Mouse (Mus musculus) neural tube, embryonic 14.5 days (tissue): ENCODE measurements at regions not wholly inside any gene's neighbourhood (a gene's known extent, or its start where the extent isn't known, plus 50 kb on each side); places are given as distances from the start of the nearest gene placed in this dataset.

Experiments used
- ATAC-seq: fragments of 200-750 bp; cut with Nextera tagmentation; 2 replicates; pipeline ENCODE4 v1.8.0; 2017; ENCODE audit warnings: low read depth, mild to moderate bottlenecking, moderate TSS enrichment, moderate library complexity
- H3K27ac ChIP-seq: fragments of 300-500 bp; sonication (generic); 2 replicates; pipeline ENCODE4 v1.5.1; 2014; ENCODE audit warnings: low read depth, mild to moderate bottlenecking, control low read depth, low read length, moderate library complexity, mixed read lengths
- H3K27me3 ChIP-seq: fragments of 300-500 bp; sonication (generic); 2 replicates; pipeline ENCODE4 v1.6.1; 2014; ENCODE audit warnings: low read length; ENCODE audit not compliant: control insufficient read depth, insufficient read depth
- H3K36me3 ChIP-seq: fragments of 300-500 bp; sonication (generic); 2 replicates; pipeline ENCODE4 v1.6.1; 2014; ENCODE audit warnings: low read length, mixed read lengths; ENCODE audit not compliant: control insufficient read depth, insufficient read depth
- H3K4me1 ChIP-seq: fragments of 300-500 bp; sonication (generic); 2 replicates; pipeline ENCODE4 v1.6.1; 2014; ENCODE audit warnings: low read length; ENCODE audit not compliant: control insufficient read depth, insufficient read depth
- H3K4me2 ChIP-seq: fragments of 300-500 bp; sonication (generic); 2 replicates; pipeline ENCODE4 v1.6.1; 2014; ENCODE audit warnings: mild to moderate bottlenecking, low read depth, low read length, control low read depth
- H3K4me3 ChIP-seq: fragments of 300-500 bp; sonication (generic); 2 replicates; pipeline ENCODE4 v1.5.1; 2014; ENCODE audit warnings: low read depth, low read length, control low read depth, mixed read lengths
- H3K9ac ChIP-seq: fragments of 300-500 bp; sonication (generic); replicated peaks from 2 replicates; pipeline ENCODE4 v1.6.1; 2014; ENCODE audit warnings: low read depth, mild to moderate bottlenecking, control low read depth, low read length, mixed read lengths
- H3K9me3 ChIP-seq: fragments of 300-500 bp; sonication (generic); 2 replicates; pipeline ENCODE4 v1.6.1; 2016; ENCODE audit warnings: low read length; ENCODE audit not compliant: control insufficient read depth
- WGBS: fragments of 180-500 bp; shearing (Covaris S2); extraction: QIAGEN DNeasy Blood & Tissue Kit; methylation state at CpG from one replicate; pipeline ENCODE4 v1.1.7; 2014; 5-methylcytosine and 5-hydroxymethylcytosine counted together

DNA sequence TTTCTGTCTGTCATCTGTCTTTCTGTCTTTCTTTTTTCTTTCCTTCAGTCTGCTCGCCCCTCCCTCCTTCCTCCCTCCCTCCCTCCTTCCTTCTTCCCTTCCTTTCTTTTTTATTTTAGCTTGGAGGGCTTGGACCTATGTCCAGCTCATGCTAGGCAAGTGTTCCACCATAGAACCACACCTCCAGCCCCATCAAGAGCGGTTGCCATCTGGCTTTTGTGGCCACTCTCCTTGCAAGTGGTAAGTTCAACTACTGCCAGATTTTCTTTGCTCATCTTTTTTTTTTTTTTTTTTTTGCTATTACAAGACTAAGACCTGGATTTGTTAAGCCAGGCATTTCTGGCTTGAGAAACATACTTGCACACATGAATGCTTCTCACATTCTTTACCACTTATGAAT lies 231.7 kb downstream of the Btg1 start:
- H3K9ac ChIP-seq: no peak overlapping the region
- no peak overlapping the region for H3K4me3 ChIP-seq
- WGBS: 82% methylated on average over 2 of the region's 2 CpGs
- no peaks in the 10 kb centered on the region for H3K4me1 ChIP-seq
- no peak overlapping the region for H3K27ac ChIP-seq
- no peaks in the 10 kb centered on the region for H3K27me3 ChIP-seq
- no peaks in the 10 kb centered on the region for H3K9me3 ChIP-seq
- ATAC-seq: no peak
- H3K36me3 ChIP-seq: no peaks in the 10 kb centered on the region
- H3K4me2 ChIP-seq: no peak overlapping the region

GRCm38 (mm10) chr10:96860366-96860765 lies 243.6 kb downstream of the Btg1 start:
- no peaks in the 10 kb centered on the region for H3K4me1 ChIP-seq
- no peak for ATAC-seq
- no peak overlapping the region for H3K4me3 ChIP-seq
- WGBS: 83% methylated on average over 2 of the region's 2 CpGs
- H3K27me3 ChIP-seq: no peaks in the 10 kb centered on the region
- no peaks in the 10 kb centered on the region for H3K36me3 ChIP-seq
- H3K27ac ChIP-seq: no peak overlapping the region
- H3K9ac ChIP-seq: no peak overlapping the region
- no peak overlapping the region for H3K4me2 ChIP-seq
- no peaks in the 10 kb centered on the region for H3K9me3 ChIP-seq

GRCm38 (mm10) chr10:96863230-96863629 lies 246.4 kb downstream of the Btg1 start:
- Histone ChIP-seq H3K36me3 (no peaks in the 10 kb centered on the region), H3K4me2 (no peak overlapping the region), H3K9me3 (no peaks in the 10 kb centered on the region), H3K27ac (no peak overlapping the region), H3K27me3 (no peaks in the 10 kb centered on the region), H3K9ac (no peak overlapping the region), H3K4me3 (no peak overlapping the region), H3K4me1 (no peaks in the 10 kb centered on the region)
- WGBS: 59% methylated on average over 8 of the region's 8 CpGs
- ATAC-seq: no peak

DNA sequence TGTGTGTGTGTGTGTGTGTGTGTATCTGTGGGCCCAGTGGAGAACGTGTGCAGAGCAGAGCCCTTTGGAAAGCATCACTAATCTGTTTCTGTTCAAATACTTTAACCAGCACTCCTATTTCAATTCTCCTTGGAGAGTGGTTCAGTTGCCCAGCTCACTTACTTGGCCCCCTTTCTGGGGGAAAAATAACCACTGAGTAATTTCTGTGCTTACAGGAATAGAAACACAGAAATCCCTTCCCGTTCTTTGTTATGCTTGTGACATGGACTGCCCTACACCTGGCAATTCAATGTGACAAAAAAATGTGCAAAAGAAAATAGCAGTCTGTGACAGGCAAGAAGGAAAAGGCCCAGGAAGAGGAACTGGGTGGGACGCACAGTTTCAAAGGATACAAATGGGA lies 249.7 kb downstream of the Btg1 start:
- H3K4me2 ChIP-seq: no peak overlapping the region
- H3K36me3 ChIP-seq: no peaks in the 10 kb centered on the region
- no peaks in the 10 kb centered on the region for H3K27me3 ChIP-seq
- H3K4me3 ChIP-seq: no peak overlapping the region
- no peak overlapping the region for H3K27ac ChIP-seq
- no peaks in the 10 kb centered on the region for H3K9me3 ChIP-seq
- H3K9ac ChIP-seq: no peak overlapping the region
- 85% methylated on average over 3 of the region's 3 CpGs for WGBS
- no peak for ATAC-seq
- no peaks in the 10 kb centered on the region for H3K4me1 ChIP-seq

DNA sequence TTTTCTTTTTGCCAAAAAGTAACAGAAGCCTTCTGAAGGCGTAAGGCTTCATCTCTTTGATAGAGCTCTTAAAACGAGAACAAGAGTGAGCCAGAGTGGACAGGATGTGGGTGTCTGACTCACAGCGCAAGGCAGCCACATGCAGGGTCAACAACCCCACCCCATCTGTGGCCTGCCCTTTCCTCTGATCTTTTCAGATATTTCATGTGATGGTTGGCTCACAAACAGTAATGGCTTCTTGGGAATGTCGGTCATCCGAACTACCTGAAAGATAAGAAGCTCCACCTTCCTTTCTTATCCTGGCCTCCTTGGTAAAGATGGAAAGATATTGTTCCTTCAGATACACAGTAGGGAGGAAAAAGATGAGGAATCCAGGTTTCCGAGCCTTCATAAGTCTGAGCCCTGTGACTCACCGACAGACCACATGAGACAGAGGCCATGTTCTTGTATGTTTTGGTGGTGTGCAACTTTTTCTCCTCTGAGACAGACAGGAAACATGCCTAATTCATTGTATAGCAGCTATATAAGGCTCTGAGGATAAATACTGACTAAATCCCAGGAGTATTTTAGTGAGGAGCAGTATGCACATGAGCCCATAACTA lies 254.9 kb downstream of the Btg1 start:
- ATAC-seq: no peak
- Histone ChIP-seq H3K4me3 (no peak overlapping the region), H3K36me3 (no peaks in the 10 kb centered on the region), H3K9me3 (no peaks in the 10 kb centered on the region), H3K9ac (no peak overlapping the region), H3K4me1 (no peaks in the 10 kb centered on the region), H3K27ac (no peak overlapping the region), H3K27me3 (no peaks in the 10 kb centered on the region), H3K4me2 (no peak overlapping the region)
- WGBS: 85% methylated on average over 7 of the region's 7 CpGs

DNA sequence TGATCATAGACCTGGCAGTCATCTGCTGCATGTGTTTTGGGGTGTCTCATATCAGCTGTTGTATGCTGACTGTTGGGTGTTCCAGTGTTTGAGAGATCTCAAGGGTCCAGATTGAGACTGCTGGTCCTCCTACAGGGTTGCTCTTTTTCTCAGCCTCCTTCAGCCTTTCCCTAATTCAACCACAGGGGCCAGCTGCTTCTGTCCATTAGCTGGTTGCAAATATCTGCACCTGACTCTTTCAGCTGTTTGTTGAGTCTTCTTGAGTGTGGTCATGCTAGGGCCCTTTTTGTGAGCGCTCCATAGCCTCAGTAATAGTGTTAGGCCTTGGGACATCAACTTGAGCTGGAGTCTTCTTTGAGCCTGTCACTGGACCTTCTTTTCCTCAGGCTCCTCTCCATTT lies 257.8 kb downstream of the Btg1 start:
- Histone ChIP-seq H3K4me3 (no peak overlapping the region), H3K9ac (no peak overlapping the region), H3K27ac (no peak overlapping the region), H3K36me3 (no peaks in the 10 kb centered on the region), H3K9me3 (no peaks in the 10 kb centered on the region), H3K27me3 (no peaks in the 10 kb centered on the region), H3K4me2 (no peak overlapping the region), H3K4me1 (no peaks in the 10 kb centered on the region)
- 97% methylated on average over 1 of the region's 1 CpGs for WGBS
- ATAC-seq: no peak

- Histone ChIP-seq H3K36me3 (no peaks in the 10 kb centered on the region), H3K27me3 (no peaks in the 10 kb centered on the region), H3K4me1 (no peaks in the 10 kb centered on the region), H3K4me2 (no peak overlapping the region), H3K4me3 (no peak overlapping the region), H3K27ac (no peak overlapping the region), H3K9me3 (no peaks in the 10 kb centered on the region), H3K9ac (no peak overlapping the region)
- 81% methylated on average over 3 of the region's 3 CpGs for whole genome bisulfite sequencing
- ATAC-seq: no peak
These were observed 258.9 kb downstream of the Btg1 start for GRCm38 (mm10) chr10:96875676-96876075.

DNA sequence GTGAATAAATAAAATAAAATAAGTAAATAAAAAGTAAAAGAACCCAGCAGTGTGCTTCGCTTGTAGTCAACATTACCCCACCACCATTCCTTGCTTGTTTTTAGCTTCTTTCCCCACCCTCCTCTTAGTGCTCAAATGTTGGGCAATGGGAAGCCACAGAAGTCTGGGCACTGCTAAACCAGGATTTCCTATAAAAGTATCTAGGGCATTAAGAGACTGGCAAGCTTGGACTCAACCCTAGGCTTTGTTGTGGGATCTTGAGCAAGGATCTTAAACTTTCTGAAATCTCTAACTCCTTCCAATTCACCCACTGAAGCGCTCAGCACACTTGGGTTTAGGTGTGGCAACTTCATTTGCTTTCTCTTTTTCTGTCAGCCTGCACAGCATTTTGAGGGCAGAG lies 262.6 kb downstream of the Btg1 start:
- no peak overlapping the region for H3K4me3 ChIP-seq
- no peaks in the 10 kb centered on the region for H3K27me3 ChIP-seq
- H3K36me3 ChIP-seq: no peaks in the 10 kb centered on the region
- no peak overlapping the region for H3K4me2 ChIP-seq
- H3K4me1 ChIP-seq: no peaks in the 10 kb centered on the region
- WGBS: 99% methylated on average over 2 of the region's 2 CpGs
- no peak overlapping the region for H3K9ac ChIP-seq
- ATAC-seq: no peak
- H3K27ac ChIP-seq: no peak overlapping the region
- no peaks in the 10 kb centered on the region for H3K9me3 ChIP-seq

GRCm38 (mm10) chr10:96880771-96881170 lies 264.0 kb downstream of the Btg1 start:
- Histone ChIP-seq H3K27ac (no peak overlapping the region), H3K4me1 (no peaks in the 10 kb centered on the region), H3K9ac (no peak overlapping the region), H3K4me3 (no peak overlapping the region), H3K4me2 (no peak overlapping the region), H3K36me3 (no peaks in the 10 kb centered on the region), H3K9me3 (no peaks in the 10 kb centered on the region), H3K27me3 (no peaks in the 10 kb centered on the region)
- 79% methylated on average over 5 of the region's 5 CpGs for WGBS
- no peak for ATAC-seq

DNA sequence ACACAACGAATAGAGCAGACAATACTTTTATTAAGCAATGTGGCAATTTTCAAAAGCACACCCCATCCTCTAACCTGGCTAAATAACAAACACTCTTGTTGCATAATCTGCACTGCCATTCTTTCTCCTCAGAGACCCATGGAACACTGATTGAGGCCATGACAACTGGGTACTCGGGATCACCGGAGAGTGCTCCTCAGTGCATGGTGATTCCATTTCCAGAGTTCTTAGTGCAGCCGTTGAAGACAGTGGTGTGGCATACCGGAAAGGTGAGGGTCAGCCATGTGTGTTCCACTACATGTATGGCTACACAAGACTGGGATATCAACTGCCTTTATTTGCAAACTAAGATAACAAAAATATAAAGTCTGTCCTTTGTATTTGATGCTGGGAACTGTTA lies 264.4 kb downstream of the Btg1 start:
- H3K4me3 ChIP-seq: no peak overlapping the region
- no peaks in the 10 kb centered on the region for H3K4me1 ChIP-seq
- no peaks in the 10 kb centered on the region for H3K9me3 ChIP-seq
- no peaks in the 10 kb centered on the region for H3K36me3 ChIP-seq
- no peak overlapping the region for H3K27ac ChIP-seq
- no peak for ATAC-seq
- no peaks in the 10 kb centered on the region for H3K27me3 ChIP-seq
- no peak overlapping the region for H3K9ac ChIP-seq
- 71% methylated on average over 5 of the region's 5 CpGs for WGBS
- H3K4me2 ChIP-seq: no peak overlapping the region
